Mouse (Mus musculus) kidney, postnatal 0 days (tissue): ENCODE measurements around the gene Sars2. TPM values are rescaled to one million over a fixed set of nuclear protein-coding genes. Genes with fewer than 3 reads are reported as not detected.

Experiments used
- ATAC-seq: fragments of 200-750 bp; cut with Nextera tagmentation; replicated peaks from 2 replicates; pipeline ENCODE4 v1.8.0; 2017; ENCODE audit warnings: low read depth, moderate number of reproducible peaks, moderate TSS enrichment, moderate library complexity; ENCODE audit not compliant: low FRiP score
- DNase-seq: peaks from one replicate; pipeline ENCODE4 v3.0.0-alpha.2; 2016; ENCODE audit warnings: low spot score
- H3K27ac ChIP-seq: fragments of 300-500 bp; sonication (generic); 2 replicates; pipeline ENCODE4 v1.5.1; 2014; ENCODE audit warnings: mild to moderate bottlenecking
- H3K27me3 ChIP-seq: fragments of 300-500 bp; sonication (generic); 2 replicates; pipeline ENCODE4 v1.6.1; 2014; ENCODE audit warnings: low read length, mixed read lengths; ENCODE audit not compliant: insufficient read depth
- H3K36me3 ChIP-seq: fragments of 300-500 bp; sonication (generic); 2 replicates; pipeline ENCODE4 v1.6.1; 2014; ENCODE audit warnings: low read length, mixed read lengths; ENCODE audit not compliant: insufficient read depth
- H3K4me1 ChIP-seq: fragments of 300-500 bp; sonication (generic); replicated peaks from 2 replicates; pipeline ENCODE4 v1.6.1; 2014; ENCODE audit warnings: antibody characterized with exemption, low read length, mixed read lengths; ENCODE audit not compliant: insufficient read depth
- H3K4me2 ChIP-seq: fragments of 300-500 bp; sonication (generic); 2 replicates; pipeline ENCODE4 v1.6.1; 2014; ENCODE audit warnings: mild to moderate bottlenecking, low read length, moderate library complexity, mixed read lengths
- H3K4me3 ChIP-seq: fragments of 300-500 bp; sonication (generic); replicated peaks from 2 replicates; pipeline ENCODE4 v1.5.1; 2014; ENCODE audit warnings: low read depth, low read length
- H3K9ac ChIP-seq: fragments of 300-500 bp; sonication (generic); 2 replicates; pipeline ENCODE4 v1.6.1; 2014; ENCODE audit warnings: low read depth, low read length
- H3K9me3 ChIP-seq: fragments of 300-500 bp; sonication (generic); replicated peaks from 2 replicates; pipeline ENCODE4 v1.6.1; 2016; ENCODE audit warnings: low read length, inconsistent platforms, mixed read lengths
- CTCF ChIP-seq: IDR thresholded peaks from 2 replicates; pipeline ENCODE4 v1.5.1; 2016; ENCODE audit warnings: antibody characterized with exemption, low read depth, mild to moderate bottlenecking, moderate library complexity
- WGBS: fragments of 180-500 bp; shearing (Covaris S2); extraction: QIAGEN DNeasy Blood & Tissue Kit; methylation state at CpG from one replicate; pipeline ENCODE4 v1.1.7; 2014; 5-methylcytosine and 5-hydroxymethylcytosine counted together
- polyA plus RNA-seq: library from polyadenylated mRNA; unstranded; fragments of >200 nt; fragmentation: Nextera tagmentation; extraction: Ambion mirVana; gene quantifications from 2 replicates; pipeline ENCODE4 v1.2.1, GENCODE M21; 2015

Sars2 gene
- polyA plus RNA-seq, 1 experiment from 2014 or later, result 20.2 TPM

GRCm38 (mm10) chr7:28758623-28759022, 16.8 kb downstream of the Sars2 start:
- H3K27me3 ChIP-seq, result 0 out of 2 replicates have a peak, but pooled peaks cover 4% of the 10 kb centered on the region
- no peak overlapping the region for H3K4me2 ChIP-seq
- H3K36me3 ChIP-seq, result 0 out of 2 replicates have a peak, but pooled peaks cover 5% of the 10 kb centered on the region
- no peaks in the 10 kb centered on the region for H3K9me3 ChIP-seq
- H3K4me3 ChIP-seq, result no peak overlapping the region
- no peak for DNase-seq
- no peak for TF ChIP-seq CTCF
- H3K27ac ChIP-seq, result no peak overlapping the region
- H3K9ac ChIP-seq, result no peak overlapping the region
- H3K4me1 ChIP-seq, result peaks cover 5% of the 10 kb centered on the region; the same call in 1 of the 2 replicates
- no peak for ATAC-seq
- 78% methylated on average over 13 of the region's 13 CpGs for WGBS

DNA sequence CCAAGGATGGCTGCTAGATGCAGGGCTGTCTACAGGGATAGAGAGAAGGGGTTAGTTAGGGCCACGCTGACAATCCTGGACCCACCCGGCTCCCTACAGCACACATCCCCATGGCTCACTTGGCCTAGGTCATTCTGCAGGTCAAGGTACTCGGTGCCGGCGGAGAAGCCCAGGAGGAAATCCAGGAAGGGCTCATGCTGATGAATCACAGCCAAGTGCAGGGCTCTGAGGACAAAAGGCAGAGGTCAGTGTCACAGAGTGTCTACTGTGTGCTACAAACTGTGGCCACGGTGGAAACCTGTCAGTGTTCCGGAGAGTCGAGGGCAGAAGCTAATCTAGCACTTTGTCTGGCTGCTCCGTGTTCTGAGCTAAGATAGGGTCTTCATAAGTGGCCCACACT, 20.1 kb downstream of the Sars2 start:
- TF ChIP-seq CTCF, result no peak
- H3K9ac ChIP-seq, result no peak overlapping the region
- H3K27ac ChIP-seq, result no peak overlapping the region
- no peak overlapping the region for H3K4me2 ChIP-seq
- H3K36me3 ChIP-seq, result 0 out of 2 replicates have a peak, but pooled peaks cover 5% of the 10 kb centered on the region
- no peak for ATAC-seq
- no peak for DNase-seq
- H3K4me1 ChIP-seq, result peaks cover 9% of the 10 kb centered on the region; the same call in 1 of the 2 replicates
- WGBS, result 82% methylated on average over 9 of the region's 9 CpGs
- no peaks in the 10 kb centered on the region for H3K9me3 ChIP-seq
- no peaks in the 10 kb centered on the region for H3K27me3 ChIP-seq
- no peak overlapping the region for H3K4me3 ChIP-seq

GRCm38 (mm10) chr7:28765211-28765610, 23.4 kb downstream of the Sars2 start:
- Histone ChIP-seq H3K4me3 (0 out of 2 replicates have a peak overlapping the region, but pooled peaks have one; percentile 75), H3K9ac (0 out of 2 replicates have a peak overlapping the region, but pooled peaks have one; percentile 69), H3K27me3 (no peaks in the 10 kb centered on the region), H3K36me3 (no peaks in the 10 kb centered on the region), H3K9me3 (no peaks in the 10 kb centered on the region), H3K4me1 (peaks cover 13% of the 10 kb centered on the region; the same call in 1 of the 2 replicates), H3K27ac (no peak overlapping the region), H3K4me2 (peak overlapping the region; percentile 70; the same call in 1 of the 2 replicates)
- TF ChIP-seq CTCF, result no peak
- 81% methylated on average over 6 of the region's 6 CpGs for WGBS
- ATAC-seq, result no peak
- DNase-seq, result no peak

DNA sequence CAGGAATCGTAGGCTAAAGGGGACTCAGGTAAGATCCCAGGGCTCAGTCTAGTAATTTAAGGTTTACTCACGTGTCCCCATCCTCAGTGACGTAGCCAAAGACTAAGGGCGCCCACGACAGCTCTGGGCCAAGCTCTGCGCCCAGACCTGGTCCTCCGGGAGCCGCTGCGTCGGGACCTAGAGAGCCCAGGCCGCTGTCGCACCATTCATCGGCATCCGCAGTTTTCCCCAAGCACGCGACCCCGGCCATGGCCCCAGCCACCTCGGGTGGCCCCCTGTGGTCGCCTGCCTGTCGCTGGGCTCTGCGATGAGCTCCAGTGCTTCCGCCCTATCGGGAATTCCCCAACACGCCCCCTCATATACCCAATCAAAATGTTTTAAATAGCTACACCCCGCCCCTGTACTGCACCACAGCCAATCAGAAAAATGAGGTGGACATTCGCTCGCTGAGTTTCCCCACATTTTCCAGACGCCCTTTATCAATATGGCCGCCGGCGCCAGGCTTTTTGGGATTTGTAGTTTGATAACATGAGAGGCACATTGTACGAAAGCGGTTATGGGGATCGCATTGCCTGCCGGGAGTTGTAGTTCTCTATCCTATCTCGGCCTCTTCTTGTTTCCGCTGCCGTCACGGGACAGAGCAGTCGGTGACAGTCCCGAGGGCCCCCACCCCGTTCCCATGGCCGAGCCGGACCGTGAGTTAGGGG, 24.5 kb downstream of the Sars2 start, which contains the start of gene Sirt2:
Gene Sirt2 (plus strand): TSS at position 563 of the 707 bp plus-strand sequence.
- Histone ChIP-seq H3K9ac (peak within 1 kb of the TSS; percentile 72), H3K4me3 (peak within 1 kb of the TSS; percentile 75), H3K4me2 (peak within 1 kb of the TSS; percentile 70), H3K27me3 (no peaks in the 10 kb centered on the region), H3K27ac (peak within 1 kb of the TSS; percentile 31; the same call in 1 of the 2 replicates), H3K4me1 (peaks cover 13% of the 10 kb centered on the region; the same call in 1 of the 2 replicates), H3K36me3 (no peaks in the 10 kb centered on the region), H3K9me3 (no peaks in the 10 kb centered on the region)
- under 1% methylated on average over 45 of the region's 45 CpGs for WGBS
- TF ChIP-seq CTCF, result no peak
- DNase-seq, result peak; percentile 100
- peak; percentile 98 for ATAC-seq

GRCm38 (mm10) chr7:28766910-28767309, 25.1 kb downstream of the Sars2 start:
- H3K9ac ChIP-seq, result peak overlapping the region; percentile 72
- DNase-seq, result peak; percentile 24
- no peaks in the 10 kb centered on the region for H3K9me3 ChIP-seq
- no peak for TF ChIP-seq CTCF
- H3K4me2 ChIP-seq, result peak overlapping the region; percentile 64
- H3K27ac ChIP-seq, result no peak overlapping the region
- H3K36me3 ChIP-seq, result no peaks in the 10 kb centered on the region
- peak overlapping the region; percentile 75 for H3K4me3 ChIP-seq
- H3K4me1 ChIP-seq, result peaks cover 13% of the 10 kb centered on the region; the same call in 1 of the 2 replicates
- H3K27me3 ChIP-seq, result no peaks in the 10 kb centered on the region
- no peak for ATAC-seq
- whole genome bisulfite sequencing, result 2% methylated on average over 14 of the region's 14 CpGs

DNA sequence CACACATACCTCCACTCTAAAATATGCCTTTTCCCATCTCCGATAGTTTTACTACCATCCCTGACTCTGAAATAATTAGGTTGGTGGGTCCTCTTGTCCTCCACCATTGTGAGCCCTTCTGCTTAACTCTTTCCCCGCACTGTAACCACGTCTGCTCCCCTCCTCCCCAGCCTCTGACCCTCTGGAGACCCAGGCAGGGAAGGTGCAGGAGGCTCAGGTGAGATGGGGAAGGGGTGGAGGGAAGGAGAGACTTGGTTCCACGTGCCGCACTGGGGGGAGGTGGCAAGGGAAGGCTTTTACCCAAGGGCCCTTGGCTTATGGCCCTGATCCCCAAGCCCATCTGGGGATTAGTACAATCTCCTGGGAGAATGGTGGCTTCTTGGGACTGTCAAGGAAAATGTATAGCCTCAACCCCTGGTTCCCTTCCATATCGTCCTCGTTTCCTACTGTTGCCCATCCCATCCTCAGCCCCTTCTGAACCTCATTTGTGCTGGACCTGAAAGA, 25.7 kb downstream of the Sars2 start, which contains the start of gene Nfkbib:
Gene Nfkbib (minus strand): TSS at position 51 of the 504 bp plus-strand sequence.
- H3K4me1 ChIP-seq, result peaks cover 13% of the 10 kb centered on the region; the same call in 1 of the 2 replicates
- peak within 1 kb of the TSS; percentile 31; the same call in 1 of the 2 replicates for H3K27ac ChIP-seq
- H3K9me3 ChIP-seq, result no peaks in the 10 kb centered on the region
- ATAC-seq (no peak), DNase-seq (no peak)
- WGBS, result 63% methylated on average over 7 of the region's 7 CpGs
- H3K4me2 ChIP-seq, result peak within 1 kb of the TSS; percentile 70
- peak within 1 kb of the TSS; percentile 72 for H3K9ac ChIP-seq
- no peaks in the 10 kb centered on the region for H3K36me3 ChIP-seq
- TF ChIP-seq CTCF, result no peak
- peak within 1 kb of the TSS; percentile 75 for H3K4me3 ChIP-seq
- no peaks in the 10 kb centered on the region for H3K27me3 ChIP-seq
